Mouse (Mus musculus) intestine, embryonic 14.5 days (tissue): ENCODE data around the gene Ednra. TPM values are rescaled to one million over a fixed set of nuclear protein-coding genes. Genes with fewer than 3 reads are reported as not detected.

Experiments
- ATAC-seq: fragments of 200-750 bp; cut with Nextera tagmentation; replicated peaks from 2 replicates; pipeline ENCODE4 v1.8.0; 2017; ENCODE audit warnings: low read depth, moderate number of reproducible peaks, moderate TSS enrichment, moderate library complexity; ENCODE audit not compliant: low FRiP score, low TSS enrichment
- DNase-seq: peaks from one replicate; pipeline ENCODE4 v3.0.0-alpha.2; 2018; ENCODE audit warnings: low spot score
- H3K27ac ChIP-seq: fragments of 300-500 bp; sonication (generic); 2 replicates; pipeline ENCODE4 v1.5.1; 2014; ENCODE audit warnings: low read depth, mild to moderate bottlenecking, control low read depth
- H3K27me3 ChIP-seq: fragments of 300-500 bp; sonication (generic); replicated peaks from 2 replicates; pipeline ENCODE4 v1.6.1; 2014; ENCODE audit warnings: low read length, control low read depth; ENCODE audit not compliant: control insufficient read depth, insufficient read depth
- H3K36me3 ChIP-seq: fragments of 300-500 bp; sonication (generic); 2 replicates; pipeline ENCODE4 v1.6.1; 2014; ENCODE audit warnings: low read length, control low read depth; ENCODE audit not compliant: control insufficient read depth, insufficient read depth
- H3K4me1 ChIP-seq: fragments of 300-500 bp; sonication (generic); replicated peaks from 2 replicates; pipeline ENCODE4 v1.6.1; 2014; ENCODE audit warnings: low read length, control low read depth, mixed read lengths; ENCODE audit not compliant: control insufficient read depth, insufficient read depth
- H3K4me2 ChIP-seq: fragments of 300-500 bp; sonication (generic); 2 replicates; pipeline ENCODE4 v1.6.1; 2014; ENCODE audit warnings: low read length
- H3K4me3 ChIP-seq: fragments of 300-500 bp; sonication (generic); 2 replicates; pipeline ENCODE4 v1.5.1; 2014; ENCODE audit warnings: low read depth, low read length, control low read depth, mixed read lengths
- H3K9ac ChIP-seq: fragments of 300-500 bp; sonication (generic); 2 replicates; pipeline ENCODE4 v1.6.1; 2014; ENCODE audit warnings: mild to moderate bottlenecking, low read length
- H3K9me3 ChIP-seq: fragments of 300-500 bp; sonication (generic); 2 replicates; pipeline ENCODE4 v1.6.1; 2016; ENCODE audit warnings: low read length, control low read depth; ENCODE audit not compliant: control insufficient read depth
- WGBS: fragments of 180-500 bp; shearing (Covaris S2); extraction: QIAGEN DNeasy Blood & Tissue Kit; methylation state at CpG from one replicate; pipeline ENCODE4 v1.1.7; 2014; 5-methylcytosine and 5-hydroxymethylcytosine counted together
- polyA plus RNA-seq: library from polyadenylated mRNA; unstranded; fragments of >200 nt; fragmentation: Nextera tagmentation; extraction: Ambion mirVana; gene quantifications from 2 replicates; pipeline ENCODE4 v1.2.1, GENCODE M21; 2014

Gene Ednra
- 24.5 and 28.7 TPM in 2 replicates for polyA plus RNA-seq

GRCm38 (mm10) chr8:77724046-77724930 is at the start of gene Ednra:
Gene Ednra (minus strand): TSS chr8:77724464.
- DNase-seq: no peak
- peak within 1 kb of the TSS; percentile 71 for H3K4me3 ChIP-seq
- WGBS: 2% methylated on average over 27 of the region's 27 CpGs
- peaks cover 10% of the 10 kb centered on the region for H3K36me3 ChIP-seq
- H3K27me3 ChIP-seq: no peaks in the 10 kb centered on the region
- H3K9ac ChIP-seq: peak within 1 kb of the TSS; percentile 81
- ATAC-seq: peak; percentile 88
- peak within 1 kb of the TSS; percentile 72 for H3K4me2 ChIP-seq
- H3K27ac ChIP-seq: peak within 1 kb of the TSS; percentile 96
- H3K9me3 ChIP-seq: no peaks in the 10 kb centered on the region
- H3K4me1 ChIP-seq: peaks cover 32% of the 10 kb centered on the region

GRCm38 (mm10) chr8:77773831-77774230 is 49.6 kb upstream of the Ednra start:
- Histone ChIP-seq H3K9me3 (no peaks in the 10 kb centered on the region), H3K4me2 (no peak overlapping the region), H3K27ac (no peak overlapping the region), H3K36me3 (no peaks in the 10 kb centered on the region), H3K27me3 (no peaks in the 10 kb centered on the region), H3K4me1 (peaks cover 6% of the 10 kb centered on the region; the same call in 1 of the 2 replicates), H3K9ac (no peak overlapping the region), H3K4me3 (no peak overlapping the region)
- DNase-seq (no peak), ATAC-seq (no peak)
- 58% methylated on average over 4 of the region's 4 CpGs for WGBS

GRCm38 (mm10) chr8:77773256-77773655 is 49.0 kb upstream of the Ednra start:
- Histone ChIP-seq H3K9ac (no peak overlapping the region), H3K36me3 (no peaks in the 10 kb centered on the region), H3K4me3 (no peak overlapping the region), H3K4me1 (peaks cover 6% of the 10 kb centered on the region; the same call in 1 of the 2 replicates), H3K4me2 (no peak overlapping the region), H3K27ac (no peak overlapping the region), H3K9me3 (no peaks in the 10 kb centered on the region), H3K27me3 (no peaks in the 10 kb centered on the region)
- no peak for ATAC-seq
- DNase-seq: no peak
- WGBS: 71% methylated on average over 5 of the region's 5 CpGs

DNA sequence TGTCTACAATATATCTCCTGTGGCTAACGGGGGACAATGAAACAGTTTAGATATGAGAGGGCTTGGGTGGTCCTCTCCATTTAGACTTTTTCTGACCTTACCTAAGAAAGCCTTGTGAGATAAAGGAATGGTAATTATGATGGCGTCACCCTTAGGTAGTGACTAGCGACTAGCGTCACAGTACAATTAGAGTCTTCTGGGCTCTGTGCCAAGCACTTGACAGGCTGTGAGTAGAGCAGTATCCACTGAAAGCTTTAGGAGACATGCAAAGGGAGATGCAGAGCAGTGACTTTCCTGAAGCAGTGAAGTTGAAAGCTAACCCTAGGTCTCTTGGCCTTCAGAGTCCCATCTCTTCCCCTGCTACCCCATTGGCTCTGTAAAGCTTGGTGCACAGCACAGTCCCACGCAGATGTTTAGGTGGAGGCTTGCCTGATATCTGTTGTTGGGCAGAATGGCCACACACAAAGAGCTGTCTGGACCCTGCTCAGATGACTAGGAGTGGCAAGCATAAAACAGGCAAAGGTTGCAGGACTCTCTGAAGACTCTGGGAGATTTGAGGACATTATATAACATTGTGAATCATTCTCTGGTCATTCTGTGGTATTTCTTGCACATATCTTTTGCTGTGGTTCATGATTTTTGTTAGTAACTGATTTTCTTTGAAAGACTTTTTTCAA is 48.1 kb upstream of the Ednra start:
- H3K4me2 ChIP-seq: no peak overlapping the region
- no peaks in the 10 kb centered on the region for H3K36me3 ChIP-seq
- no peak for ATAC-seq
- DNase-seq: peak; percentile 62
- no peak overlapping the region for H3K4me3 ChIP-seq
- H3K9ac ChIP-seq: no peak overlapping the region
- WGBS: 28% methylated on average over 5 of the region's 5 CpGs
- no peak overlapping the region for H3K27ac ChIP-seq
- H3K4me1 ChIP-seq: peaks cover 6% of the 10 kb centered on the region; the same call in 1 of the 2 replicates
- H3K9me3 ChIP-seq: no peaks in the 10 kb centered on the region
- H3K27me3 ChIP-seq: no peaks in the 10 kb centered on the region

- Histone ChIP-seq H3K27me3 (no peaks in the 10 kb centered on the region), H3K27ac (no peak overlapping the region), H3K4me2 (no peak overlapping the region), H3K9ac (no peak overlapping the region), H3K4me1 (peaks cover 12% of the 10 kb centered on the region; the same call in 1 of the 2 replicates), H3K9me3 (no peaks in the 10 kb centered on the region), H3K36me3 (no peaks in the 10 kb centered on the region), H3K4me3 (no peak overlapping the region)
- WGBS: 71% methylated on average over 3 of the region's 3 CpGs
- no peak for DNase-seq
- ATAC-seq: no peak
These were observed 46.7 kb upstream of the Ednra start for GRCm38 (mm10) chr8:77770966-77771365.

DNA sequence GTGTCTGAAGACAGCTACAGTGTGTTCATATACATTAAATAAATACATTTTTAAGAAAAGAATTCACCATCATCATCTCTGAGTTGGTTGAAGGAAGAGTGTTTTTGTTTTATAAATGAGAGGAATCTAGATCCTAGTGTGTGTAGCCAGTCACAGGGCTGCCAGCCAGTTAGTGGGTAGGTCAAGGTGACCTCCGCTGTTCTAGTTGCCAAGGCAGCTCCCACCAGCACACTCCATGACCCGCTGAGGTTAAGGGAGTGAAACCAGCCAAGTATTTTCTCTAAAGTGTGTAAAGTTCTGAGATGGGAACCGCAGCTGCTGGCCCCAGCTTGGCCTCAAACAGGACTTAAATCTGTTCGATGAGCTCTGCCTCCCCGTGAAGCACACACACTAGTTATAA is 44.7 kb upstream of the Ednra start:
- Histone ChIP-seq H3K9ac (no peak overlapping the region), H3K9me3 (no peaks in the 10 kb centered on the region), H3K4me1 (peaks cover 6% of the 10 kb centered on the region; the same call in 1 of the 2 replicates), H3K27ac (no peak overlapping the region), H3K27me3 (no peaks in the 10 kb centered on the region), H3K4me2 (no peak overlapping the region), H3K36me3 (no peaks in the 10 kb centered on the region), H3K4me3 (no peak overlapping the region)
- 92% methylated on average over 5 of the region's 5 CpGs for WGBS
- ATAC-seq: no peak
- DNase-seq: no peak

DNA sequence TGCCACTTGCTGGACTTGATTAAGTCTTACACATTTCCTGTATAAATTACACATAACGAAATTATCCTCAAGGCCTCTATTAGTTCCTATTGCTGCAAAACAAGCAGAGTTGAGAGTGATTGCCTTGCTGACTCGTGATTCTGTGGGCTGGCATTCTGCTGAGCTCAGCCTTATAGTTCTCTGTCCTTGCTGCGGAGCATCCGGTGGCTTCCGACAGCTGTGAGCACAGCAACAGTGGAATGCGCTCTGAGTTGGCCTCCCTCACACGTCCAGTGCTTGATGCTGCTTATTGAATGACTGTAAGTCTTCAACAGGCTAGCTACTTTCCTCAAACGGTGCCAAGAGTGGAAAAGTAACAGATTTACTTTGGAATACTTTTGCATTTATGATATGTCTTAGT is 40.0 kb upstream of the Ednra start:
- Histone ChIP-seq H3K9ac (no peak overlapping the region), H3K4me1 (peaks cover 6% of the 10 kb centered on the region; the same call in 1 of the 2 replicates), H3K27me3 (no peaks in the 10 kb centered on the region), H3K36me3 (no peaks in the 10 kb centered on the region), H3K4me2 (no peak overlapping the region), H3K9me3 (peaks cover 5% of the 10 kb centered on the region; the same call in 1 of the 2 replicates), H3K4me3 (no peak overlapping the region), H3K27ac (no peak overlapping the region)
- 45% methylated on average over 8 of the region's 8 CpGs for WGBS
- DNase-seq (peak; percentile 35), ATAC-seq (no peak)

GRCm38 (mm10) chr8:77762967-77763366 is 38.7 kb upstream of the Ednra start:
- H3K9ac ChIP-seq: no peak overlapping the region
- DNase-seq (no peak), ATAC-seq (no peak)
- no peak overlapping the region for H3K4me3 ChIP-seq
- H3K4me2 ChIP-seq: no peak overlapping the region
- peaks cover 5% of the 10 kb centered on the region; the same call in 1 of the 2 replicates for H3K9me3 ChIP-seq
- H3K27ac ChIP-seq: no peak overlapping the region
- WGBS: 59% methylated on average over 3 of the region's 3 CpGs
- H3K36me3 ChIP-seq: no peaks in the 10 kb centered on the region
- peaks cover 6% of the 10 kb centered on the region; the same call in 1 of the 2 replicates for H3K4me1 ChIP-seq
- H3K27me3 ChIP-seq: no peaks in the 10 kb centered on the region
